Mouse (Mus musculus): Measurements from ENCODE around the gene Vipr2.

Vipr2 gene

GRCm38 (mm10) chr12:116077074-116077854, at the start of gene Vipr2:
Gene Vipr2 (plus strand): TSS chr12:116077726.
- DNase-seq: no peak

GRCm38 (mm10) chr12:116028095-116028494, 49.4 kb upstream of the Vipr2 start:
- no peak for DNase-seq

DNA sequence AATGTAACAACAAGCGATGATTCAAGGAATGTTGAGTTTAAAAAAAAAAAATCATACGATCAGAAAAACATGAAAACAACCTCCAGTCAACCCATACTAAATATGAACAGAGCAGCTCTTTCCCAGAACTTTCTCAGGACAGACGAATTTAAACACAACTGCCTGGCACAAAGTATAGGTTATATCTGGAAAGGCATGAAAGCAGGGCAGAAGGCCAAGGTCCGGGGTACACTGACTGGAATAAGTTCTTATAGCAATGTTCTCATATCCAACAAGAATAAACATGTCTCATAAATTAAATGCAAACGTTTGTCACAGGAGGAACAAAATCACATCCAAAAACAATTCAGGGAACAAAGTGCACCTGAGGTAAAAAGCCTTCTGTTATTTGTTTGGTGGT, 42.2 kb upstream of the Vipr2 start:
- DNase-seq: no peak

- no peak for DNase-seq
Measured at GRCm38 (mm10) chr12:116044785-116045184, 32.7 kb upstream of the Vipr2 start.

DNA sequence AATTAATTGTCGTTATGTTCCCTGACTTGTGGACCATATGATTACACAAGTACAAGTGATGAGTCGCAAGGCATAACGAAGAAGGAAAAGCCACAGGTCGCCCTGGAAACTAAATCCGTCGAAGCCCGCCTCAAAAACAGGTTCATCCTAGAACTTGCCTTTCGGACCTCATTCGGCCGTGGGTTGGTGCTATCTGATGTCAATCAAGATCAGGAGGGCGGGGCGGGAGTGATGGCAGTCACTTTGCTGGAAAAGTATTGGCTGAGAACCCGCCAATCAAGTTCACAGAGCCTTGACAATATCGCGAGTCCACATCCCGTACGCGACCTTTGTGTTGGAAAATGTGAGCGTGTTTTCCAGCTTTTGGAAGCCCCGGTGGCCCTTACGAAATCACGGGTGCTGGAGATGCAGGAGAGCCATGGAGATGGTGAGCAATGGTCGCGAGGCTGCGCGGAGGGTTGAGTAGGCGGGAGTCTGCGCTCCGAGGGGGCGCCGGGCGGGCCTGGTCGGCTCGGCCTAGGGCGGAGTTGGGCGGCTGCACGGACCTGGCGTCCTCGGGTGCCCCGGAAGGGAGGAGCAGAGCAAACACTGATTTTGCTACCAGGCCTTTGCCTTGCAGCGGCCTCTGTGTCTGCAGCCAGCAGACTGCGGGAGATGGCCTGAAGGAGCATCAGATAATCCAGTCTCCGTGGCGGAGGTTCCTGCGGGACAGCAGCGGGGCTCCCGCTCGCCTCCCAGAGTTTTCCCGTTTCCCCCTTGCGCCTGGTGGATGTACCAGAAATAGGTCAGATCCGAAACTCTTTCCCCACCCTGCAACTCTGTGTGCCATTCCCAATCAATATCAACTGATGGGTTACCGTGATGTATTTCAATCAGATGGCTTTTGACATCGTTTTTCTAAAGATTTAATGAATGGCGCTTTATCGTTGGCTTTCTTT, 29.8 kb upstream of the Vipr2 start, which contains the start of gene Zfp386:
Gene Zfp386 (plus strand): TSS at position 285 of the 938 bp plus-strand sequence.
- peak; percentile 97 for DNase-seq

DNA sequence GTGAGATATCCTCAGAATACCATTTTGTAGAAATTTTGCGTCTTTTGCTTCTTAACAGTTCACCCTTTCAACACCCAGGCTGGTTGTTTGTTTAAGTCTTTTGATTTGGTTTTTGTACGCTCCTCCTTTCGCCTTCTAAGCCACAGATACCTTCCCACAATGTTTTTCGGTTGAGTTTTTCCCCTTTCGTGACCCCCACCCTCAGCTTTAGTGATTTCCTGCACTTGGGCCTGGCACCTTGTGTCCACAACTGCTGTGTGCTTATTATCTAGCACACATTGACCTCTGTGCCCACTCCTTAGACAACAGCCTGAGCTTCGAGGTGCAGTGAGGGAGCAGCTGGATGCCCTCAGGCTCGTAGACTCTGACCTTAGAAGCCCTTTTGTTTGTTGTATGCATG, 28.8 kb upstream of the Vipr2 start:
- DNase-seq: no peak

DNA sequence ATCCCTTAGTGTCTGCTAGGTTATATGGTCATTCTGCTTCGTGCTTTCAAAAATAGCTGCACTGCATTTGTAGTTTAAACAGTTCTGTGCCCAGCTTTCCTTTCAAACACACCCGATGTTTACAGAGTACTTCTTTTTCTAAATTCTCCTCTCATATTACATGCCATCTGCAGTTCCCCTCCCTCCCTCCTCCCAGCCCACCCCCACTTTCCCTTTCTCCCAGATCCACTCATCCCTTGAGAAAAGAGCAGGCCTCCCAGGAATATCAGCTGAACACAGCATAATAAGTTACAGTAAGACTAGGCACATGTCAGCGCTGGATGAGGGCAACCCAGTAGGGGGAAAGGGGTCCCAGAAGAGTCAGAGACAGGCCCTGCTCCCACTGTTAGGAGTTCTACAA, 28.3 kb upstream of the Vipr2 start:
- no peak for DNase-seq

- no peak for DNase-seq
Measured at GRCm38 (mm10) chr12:116049701-116050100, 27.8 kb upstream of the Vipr2 start.

DNA sequence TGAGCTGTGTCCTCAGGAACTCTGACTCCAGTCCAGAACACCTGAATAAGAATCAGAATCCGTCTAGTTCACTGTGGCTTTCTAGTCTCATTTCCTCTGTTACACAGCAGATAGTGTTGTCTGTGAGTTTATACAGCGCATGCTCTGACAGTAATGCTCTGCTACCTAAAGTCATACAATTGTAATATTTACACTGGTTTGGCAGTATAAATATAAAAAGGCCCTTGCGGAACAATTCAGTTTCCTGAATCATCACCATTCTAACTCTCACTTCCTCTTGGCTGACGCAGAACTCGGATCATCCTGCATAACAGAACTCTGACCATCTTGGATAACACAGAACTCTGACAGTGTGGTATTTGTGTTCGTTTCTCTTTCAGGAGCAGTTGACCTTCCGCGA, 23.2 kb upstream of the Vipr2 start:
- DNase-seq: no peak

DNA sequence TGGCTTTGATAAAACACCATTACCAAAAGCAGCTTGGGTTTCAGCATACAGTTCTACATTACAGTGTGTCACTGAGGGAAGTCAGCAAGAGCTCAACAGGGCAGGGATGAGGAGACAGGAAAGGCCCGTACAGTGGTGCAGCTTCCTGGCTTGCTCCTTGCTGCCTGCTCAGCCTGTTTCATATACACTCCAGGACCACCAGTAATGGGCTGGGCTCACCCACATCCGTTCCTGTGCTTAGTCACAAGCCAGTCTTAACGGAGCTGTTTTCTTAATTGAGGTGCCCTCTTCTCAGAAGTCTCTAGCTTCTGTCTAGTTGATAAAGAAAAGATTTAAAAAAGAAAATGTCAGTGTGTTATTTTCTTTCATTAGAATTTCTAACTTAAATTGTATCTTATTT, 21.4 kb upstream of the Vipr2 start:
- DNase-seq: no peak

DNA sequence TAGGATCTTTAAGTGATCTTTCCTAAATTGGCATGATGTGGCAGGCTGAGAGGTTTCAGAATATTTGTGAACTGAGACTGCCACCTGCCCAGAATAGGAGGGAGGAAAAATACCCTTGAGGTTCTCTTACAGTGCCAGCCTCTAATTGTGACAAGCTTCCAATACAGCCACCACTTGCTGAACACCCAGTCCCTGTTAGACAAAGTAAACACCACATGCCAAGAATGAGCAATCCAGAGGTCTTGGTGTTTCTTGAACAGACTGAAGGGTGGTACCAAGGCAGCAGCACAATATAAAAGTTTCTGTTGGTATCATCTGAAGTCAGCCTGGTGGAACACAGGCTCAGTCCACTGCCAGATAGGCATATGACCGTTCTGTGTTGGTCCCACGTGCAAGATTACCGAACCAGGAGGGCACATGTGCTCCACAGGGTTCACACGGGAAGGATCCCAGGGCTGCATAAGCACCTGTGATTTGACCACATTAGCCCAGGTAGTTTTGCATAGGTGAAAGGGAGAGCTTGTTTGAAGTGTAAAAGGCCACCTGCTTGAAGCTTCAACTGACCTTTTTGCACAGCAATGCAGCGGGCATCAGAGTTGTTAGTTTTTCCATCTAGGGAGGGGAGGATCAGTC, 15.8 kb upstream of the Vipr2 start:
- no peak for DNase-seq

DNA sequence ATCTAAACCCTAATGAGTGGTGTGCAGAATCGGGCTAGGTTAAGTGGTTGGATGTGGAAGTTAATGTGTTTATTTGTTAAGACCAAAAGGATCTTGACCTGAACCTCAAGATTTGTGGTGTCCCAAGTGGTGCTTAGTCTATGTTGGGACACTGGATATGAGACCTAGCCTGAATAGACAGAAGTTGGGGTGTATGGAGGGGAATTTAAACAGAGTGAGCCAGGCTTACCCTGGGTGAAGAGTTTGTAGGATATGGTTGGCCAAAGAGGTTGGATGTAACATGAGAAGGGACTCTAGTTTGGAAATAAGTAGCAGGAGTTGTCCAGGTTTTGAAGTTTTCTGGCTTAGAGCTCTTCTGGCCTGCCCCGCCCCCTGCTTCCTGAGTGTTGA, 15.3 kb upstream of the Vipr2 start:
- no peak for DNase-seq

DNA sequence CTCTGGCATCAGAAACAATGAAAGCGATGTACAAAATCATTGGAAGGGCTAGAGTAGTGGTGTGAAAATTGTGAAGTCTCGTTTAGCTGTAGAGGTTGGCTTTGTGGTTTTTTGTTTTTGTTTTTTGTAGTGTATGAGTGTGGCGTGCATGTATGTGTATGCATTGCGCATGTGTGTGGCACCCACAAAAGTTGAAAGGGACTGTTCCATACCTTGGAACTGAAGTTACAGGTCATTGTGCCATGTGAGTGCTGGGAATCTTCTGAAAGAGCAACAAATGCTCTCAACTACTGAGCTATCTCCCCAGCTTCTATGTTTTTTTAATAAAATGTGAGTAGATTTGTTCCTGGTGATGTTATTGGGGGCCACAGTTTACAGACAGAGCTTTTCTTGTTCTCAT, 14.5 kb upstream of the Vipr2 start:
- DNase-seq: no peak

DNA sequence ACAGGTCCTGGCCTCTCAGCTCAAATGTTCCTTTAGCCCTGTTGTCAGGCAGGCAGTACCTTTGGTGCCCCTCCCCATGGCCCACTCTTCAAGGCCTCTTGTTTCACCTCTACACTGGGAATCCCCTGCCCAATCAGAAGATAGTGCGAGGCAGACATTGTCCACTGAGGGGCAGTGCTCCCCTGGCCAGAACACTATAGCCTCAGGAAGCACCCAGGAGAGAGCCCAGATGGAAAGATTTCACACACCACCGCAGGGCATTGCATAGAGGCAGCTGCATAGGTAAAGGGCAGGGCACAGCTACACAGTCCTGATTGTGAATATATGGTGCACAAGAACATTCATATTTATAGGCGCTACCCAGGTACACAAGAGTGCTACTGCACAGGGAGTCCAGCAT, 6.5 kb upstream of the Vipr2 start:
- no peak for DNase-seq

- no peak for DNase-seq
Measured at GRCm38 (mm10) chr12:116077855-116078366, 385 bp downstream of the Vipr2 start.

DNA sequence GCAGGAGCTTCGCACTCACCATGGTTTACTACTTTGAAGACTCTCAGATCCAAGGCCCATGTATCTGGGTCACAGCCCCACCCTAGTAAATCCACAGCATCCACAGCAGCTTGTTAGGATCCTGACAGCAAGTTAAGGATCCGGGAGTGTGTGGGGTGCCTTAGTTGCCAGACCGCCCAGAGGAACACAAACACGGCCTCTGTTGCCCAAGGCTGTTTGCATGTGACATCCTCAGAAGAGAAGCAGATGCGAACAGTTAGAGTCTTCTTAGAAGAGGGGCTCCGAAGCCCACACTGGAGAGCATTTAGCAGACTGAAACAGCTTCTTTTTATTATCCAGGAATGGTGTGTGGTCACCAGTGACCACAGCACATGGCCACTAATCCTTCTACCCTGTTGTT, 5.6 kb downstream of the Vipr2 start:
- no peak for DNase-seq

- no peak for DNase-seq
Measured at GRCm38 (mm10) chr12:116084294-116084693, 6.8 kb downstream of the Vipr2 start.

GRCm38 (mm10) chr12:116086951-116087600, 9.6 kb downstream of the Vipr2 start:
- DNase-seq: no peak

GRCm38 (mm10) chr12:116089836-116090235, 12.3 kb downstream of the Vipr2 start:
- no peak for DNase-seq

DNA sequence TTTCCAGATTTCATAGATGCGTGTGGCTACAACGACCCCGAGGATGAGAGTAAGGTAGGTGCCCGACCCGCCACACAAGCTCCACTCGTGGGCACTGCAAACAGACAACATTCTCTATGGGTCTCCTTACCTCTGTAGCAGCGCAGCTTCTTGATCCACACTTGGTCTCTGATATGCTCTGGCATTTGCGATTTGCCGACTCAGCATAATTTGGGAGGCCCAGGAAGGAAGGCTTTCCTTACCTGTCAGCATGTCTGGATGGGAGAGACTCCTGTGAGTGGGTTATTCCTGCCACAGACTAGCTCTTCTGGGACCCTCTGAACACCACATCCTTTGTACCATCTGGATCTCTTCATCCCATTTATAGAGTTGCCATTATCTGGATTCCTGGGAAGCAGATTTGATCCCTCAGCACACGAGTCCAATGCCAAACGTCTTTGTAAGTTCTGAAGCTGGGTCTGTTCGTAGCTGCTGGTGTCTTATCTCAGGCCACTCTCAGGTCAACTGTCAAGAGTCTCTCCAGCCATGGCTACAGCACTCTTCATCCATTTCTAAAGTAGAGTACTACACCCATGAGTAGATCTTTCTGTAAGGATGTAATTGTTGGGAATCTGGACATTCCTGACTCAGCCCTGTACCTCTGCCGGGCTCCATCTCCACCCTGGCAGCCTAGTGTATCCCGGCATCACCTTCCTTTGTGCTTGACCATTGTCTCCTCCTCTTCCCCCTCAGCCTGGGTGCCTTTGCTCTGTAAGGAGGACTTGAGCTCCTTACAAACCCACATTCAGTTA, 17.4 kb downstream of the Vipr2 start:
- no peak for DNase-seq

DNA sequence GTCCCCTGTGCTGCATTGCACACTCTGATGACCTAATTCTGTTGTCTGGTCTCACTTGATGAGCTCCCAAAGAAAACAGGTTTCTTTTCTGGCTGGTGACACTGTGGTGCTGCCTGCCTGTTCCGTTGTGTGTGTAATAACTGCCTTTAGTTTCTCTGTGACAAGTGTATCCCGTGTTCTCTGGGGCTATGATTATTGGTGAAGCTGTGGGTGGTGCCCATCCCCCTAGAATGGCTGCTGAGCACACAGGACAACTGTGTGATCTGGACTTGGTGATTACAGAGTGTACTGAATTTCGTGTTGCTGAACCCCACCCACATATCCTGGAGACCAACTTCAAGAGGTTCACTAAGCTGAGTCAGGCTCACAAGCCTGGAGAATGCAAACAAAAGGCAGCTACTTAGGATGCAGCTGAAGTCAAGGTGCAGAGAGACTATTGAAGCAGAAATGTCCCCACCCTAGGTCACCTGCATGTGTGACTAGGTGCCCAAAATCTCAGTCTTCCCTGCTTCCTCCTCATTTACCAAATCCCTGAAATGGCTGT, 18.9 kb downstream of the Vipr2 start:
- no peak for DNase-seq

DNA sequence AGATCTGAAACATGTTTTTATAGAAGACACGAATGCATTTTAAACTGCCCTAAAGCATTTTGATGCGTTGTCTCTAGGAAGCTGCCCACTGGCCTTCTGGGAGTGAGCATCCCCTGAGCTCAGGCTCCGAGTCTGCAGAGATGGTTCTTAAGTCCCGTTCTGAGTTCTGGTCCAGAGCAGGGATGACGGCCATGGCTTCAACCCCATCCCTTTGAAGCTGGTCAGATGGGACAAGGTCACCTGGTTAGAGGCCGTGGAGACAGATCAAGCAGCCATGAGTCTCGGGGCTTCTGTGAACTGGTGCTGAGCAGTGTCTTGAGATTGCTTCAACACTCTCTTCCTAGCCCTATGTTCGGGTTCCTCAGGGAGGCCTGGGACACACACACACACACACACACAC, 19.6 kb downstream of the Vipr2 start:
- no peak for DNase-seq
